Mouse (Mus musculus) midbrain, embryonic 11.5 days (tissue): Measurements from ENCODE around the gene Adi1. TPM values are rescaled to one million over a fixed set of nuclear protein-coding genes. Genes with fewer than 3 reads are reported as not detected.

Experiments
- ATAC-seq: fragments of 200-750 bp; cut with Nextera tagmentation; 2 replicates; pipeline ENCODE4 v1.8.0; 2017; ENCODE audit warnings: moderate TSS enrichment, moderate library complexity; ENCODE audit not compliant: low FRiP score
- DNase-seq: peaks from one replicate; pipeline ENCODE4 v3.0.0; 2015; ENCODE audit warnings: low spot score; ENCODE audit errors: missing footprints
- H3K27ac ChIP-seq: fragments of 300-500 bp; sonication (generic); 2 replicates; pipeline ENCODE4 v1.5.1; 2014; ENCODE audit warnings: low read depth, low read length
- H3K27me3 ChIP-seq: fragments of 300-500 bp; sonication (generic); 2 replicates; pipeline ENCODE4 v1.6.1; 2014; ENCODE audit warnings: mild to moderate bottlenecking, low read length, moderate library complexity, mixed read lengths; ENCODE audit not compliant: control insufficient read depth, insufficient read depth
- H3K36me3 ChIP-seq: fragments of 300-500 bp; sonication (generic); 2 replicates; pipeline ENCODE4 v1.6.1; 2014; ENCODE audit warnings: mild to moderate bottlenecking, low read length, moderate library complexity, mixed read lengths; ENCODE audit not compliant: control insufficient read depth, insufficient read depth
- H3K4me1 ChIP-seq: fragments of 300-500 bp; sonication (generic); 2 replicates; pipeline ENCODE4 v1.6.1; 2014; ENCODE audit warnings: low read length; ENCODE audit not compliant: control insufficient read depth, insufficient read depth
- H3K4me2 ChIP-seq: fragments of 300-500 bp; sonication (generic); 2 replicates; pipeline ENCODE4 v1.6.1; 2014; ENCODE audit warnings: mild to moderate bottlenecking, moderate library complexity
- H3K4me3 ChIP-seq: fragments of 300-500 bp; sonication (generic); 2 replicates; pipeline ENCODE4 v1.5.1; 2014; ENCODE audit warnings: low read depth, low read length
- H3K9ac ChIP-seq: fragments of 300-500 bp; sonication (generic); 2 replicates; pipeline ENCODE4 v1.6.1; 2014; ENCODE audit warnings: low read length
- H3K9me3 ChIP-seq: fragments of 300-500 bp; sonication (generic); 2 replicates; pipeline ENCODE4 v1.6.1; 2016; ENCODE audit warnings: low read length; ENCODE audit not compliant: control insufficient read depth
- WGBS: fragments of 180-500 bp; shearing (Covaris S2); extraction: QIAGEN DNeasy Blood & Tissue Kit; methylation state at CpG from one replicate; pipeline ENCODE4 v1.1.7; 2014; 5-methylcytosine and 5-hydroxymethylcytosine counted together
- microRNA-seq: library from miRNA; unstranded; fragments of <30 nt; microRNA quantifications from one replicate; pipeline ENCODE4, GENCODE M21; 2017
- polyA plus RNA-seq: library from polyadenylated mRNA; unstranded; fragments of >200 nt; fragmentation: Nextera tagmentation; extraction: Ambion mirVana; gene quantifications from 2 replicates; pipeline ENCODE4 v1.2.1, GENCODE M21; 2014

Adi1 gene
- polyA plus RNA-seq, 1 experiment from 2014 or later: 45.0 TPM

- Histone ChIP-seq H3K9me3 (no peaks in the 10 kb centered on the region), H3K4me1 (no peaks in the 10 kb centered on the region), H3K9ac (no peak overlapping the region), H3K4me3 (no peak overlapping the region), H3K27me3 (no peaks in the 10 kb centered on the region), H3K4me2 (no peak overlapping the region), H3K36me3 (peaks cover 8% of the 10 kb centered on the region; the same call in 1 of the 2 replicates), H3K27ac (no peak overlapping the region)
- DNase-seq (no peak), ATAC-seq (no peak)
- WGBS: 90% methylated on average over 2 of the region's 2 CpGs
Observed at GRCm38 (mm10) chr12:28718106-28718505, 43.1 kb downstream of the Adi1 start.

- peak; percentile 64 for DNase-seq
- Histone ChIP-seq H3K4me3 (no peak overlapping the region), H3K9me3 (no peaks in the 10 kb centered on the region), H3K36me3 (peaks cover 8% of the 10 kb centered on the region), H3K4me2 (no peak overlapping the region), H3K27me3 (no peaks in the 10 kb centered on the region), H3K27ac (no peak overlapping the region), H3K9ac (no peak overlapping the region), H3K4me1 (no peaks in the 10 kb centered on the region)
- no peak for ATAC-seq
- WGBS: 80% methylated on average over 3 of the region's 3 CpGs
Observed at GRCm38 (mm10) chr12:28724366-28724765, 49.3 kb downstream of the Adi1 start.

GRCm38 (mm10) chr12:28726204-28726603 lies 51.2 kb downstream of the Adi1 start:
- peaks cover 2% of the 10 kb centered on the region; the same call in 1 of the 2 replicates for H3K36me3 ChIP-seq
- no peak overlapping the region for H3K27ac ChIP-seq

GRCm38 (mm10) chr12:28727061-28727460 lies 52.0 kb downstream of the Adi1 start:
- ATAC-seq: no peak
- DNase-seq: peak; percentile 12
- peaks cover 2% of the 10 kb centered on the region; the same call in 1 of the 2 replicates for H3K36me3 ChIP-seq
- 90% methylated on average over 5 of the region's 5 CpGs for WGBS
- no peak overlapping the region for H3K27ac ChIP-seq
- H3K27me3 ChIP-seq: no peaks in the 10 kb centered on the region
- H3K9me3 ChIP-seq: no peaks in the 10 kb centered on the region
- no peak overlapping the region for H3K9ac ChIP-seq
- no peaks in the 10 kb centered on the region for H3K4me1 ChIP-seq
- H3K4me3 ChIP-seq: no peak overlapping the region
- H3K4me2 ChIP-seq: no peak overlapping the region

More at GRCm38 (mm10) chr12:28726204-28726603, 51.2 kb downstream of the Adi1 start:
- no peak overlapping the region for H3K4me2 ChIP-seq
- no peaks in the 10 kb centered on the region for H3K27me3 ChIP-seq
- no peaks in the 10 kb centered on the region for H3K9me3 ChIP-seq
- no peak overlapping the region for H3K9ac ChIP-seq
- DNase-seq: no peak
- no peaks in the 10 kb centered on the region for H3K4me1 ChIP-seq
- ATAC-seq: no peak
- WGBS: 96% methylated on average over 4 of the region's 4 CpGs
- H3K4me3 ChIP-seq: no peak overlapping the region

Small RNA genes within 50 kb of the gene (microRNA-seq; reads per million reads assigned to microRNA genes)
- gene Mir6937: not detected

Other genes with a start within 250 kb of the Adi1 start
- gene Dcdc2c, start 122.8 kb upstream of the Adi1 start, polyA plus RNA-seq: 0.10 and 0.18 TPM in 2 replicates
- not detected in 2 replicates for gene Allc, start 92.7 kb upstream of the Adi1 start, polyA plus RNA-seq
- gene Colec11, start 51.9 kb upstream of the Adi1 start, polyA plus RNA-seq: 0.11 and 0.22 TPM in 2 replicates
- gene Rps7, start 39.3 kb upstream of the Adi1 start, polyA plus RNA-seq: 750 and 791 TPM in 2 replicates
- 27.1 and 28.8 TPM in 2 replicates for gene Rnaseh1, start 25.6 kb upstream of the Adi1 start, polyA plus RNA-seq
- gene Trappc12, start 75.2 kb downstream of the Adi1 start, polyA plus RNA-seq: 35.9 and 37.8 TPM in 2 replicates
- 40.4 and 43.0 TPM in 2 replicates for gene Eipr1, start 76.6 kb downstream of the Adi1 start, polyA plus RNA-seq